Mouse (Mus musculus) activated CD4-positive, CD25-positive, alpha-beta regulatory T cell, adult 4 months (primary cell): Measurements from ENCODE around the gene Adat1. TPM values are rescaled to one million over a fixed set of nuclear protein-coding genes. Genes with fewer than 3 reads are reported as not detected.
A peak's percentile ranks its signal among the peaks of the same experiment; 100 is the strongest.

Experiments
- ATAC-seq: one replicate; pipeline ENCODE4 v1.8.0; 2017
- polyA plus RNA-seq, 2 experiments: library from polyadenylated mRNA; unstranded; fragments of 100-300 nt; shearing (Covaris generic); gene quantifications; one replicate each; pipeline ENCODE4 v1.2.1; 2017

Gene Adat1
- polyA plus RNA-seq, 2 experiments from 2014 or later, result 3.9 to 4.1 TPM

- peak; percentile 23 for ATAC-seq
Observed at GRCm38 (mm10) chr8:111967246-111967870, 24.7 kb downstream of the Adat1 start.

- no peak for ATAC-seq
Observed at GRCm38 (mm10) chr8:111964849-111965561, 27.1 kb downstream of the Adat1 start.

- ATAC-seq, result no peak
Observed at GRCm38 (mm10) chr8:111964351-111964750, 27.8 kb downstream of the Adat1 start.

- ATAC-seq, result no peak
Observed at GRCm38 (mm10) chr8:111963546-111963945, 28.6 kb downstream of the Adat1 start.

- ATAC-seq, result no peak
Observed at GRCm38 (mm10) chr8:111963091-111963490, 29.0 kb downstream of the Adat1 start.

GRCm38 (mm10) chr8:111962589-111962988 lies 29.5 kb downstream of the Adat1 start:
- ATAC-seq, result no peak

- peak; percentile 40 for ATAC-seq
Observed at GRCm38 (mm10) chr8:111961330-111961729, 30.8 kb downstream of the Adat1 start.

- ATAC-seq, result no peak
Observed at GRCm38 (mm10) chr8:111960591-111961321, 31.3 kb downstream of the Adat1 start.

- ATAC-seq, result no peak
Observed at GRCm38 (mm10) chr8:111957231-111957630, 34.9 kb downstream of the Adat1 start.

GRCm38 (mm10) chr8:111955879-111956278 lies 36.2 kb downstream of the Adat1 start:
- no peak for ATAC-seq

- ATAC-seq, result peak; percentile 73
Observed at GRCm38 (mm10) chr8:111954844-111955594, 37.1 kb downstream of the Adat1 start.

- ATAC-seq, result no peak
Observed at GRCm38 (mm10) chr8:111951936-111952335, 40.2 kb downstream of the Adat1 start.

- ATAC-seq, result no peak
Observed at GRCm38 (mm10) chr8:111951317-111951716, 40.8 kb downstream of the Adat1 start.

- no peak for ATAC-seq
Observed at GRCm38 (mm10) chr8:111950846-111951245, 41.3 kb downstream of the Adat1 start.

GRCm38 (mm10) chr8:111947954-111948353 lies 44.1 kb downstream of the Adat1 start:
- ATAC-seq, result no peak

GRCm38 (mm10) chr8:111947144-111947543 lies 45.0 kb downstream of the Adat1 start:
- no peak for ATAC-seq

- no peak for ATAC-seq
Observed at GRCm38 (mm10) chr8:111943544-111943943, 48.6 kb downstream of the Adat1 start.

- ATAC-seq, result peak; percentile 47
Observed at GRCm38 (mm10) chr8:111941101-111941454, 51.0 kb downstream of the Adat1 start.

GRCm38 (mm10) chr8:111940171-111941100 lies 51.7 kb downstream of the Adat1 start, which contains the start of gene Gabarapl2:
TSS of gene Gabarapl2 (plus strand) at chr8:111940703.
- ATAC-seq, result peak; percentile 88

GRCm38 (mm10) chr8:111939516-111940142 lies 52.5 kb downstream of the Adat1 start:
- ATAC-seq, result peak; percentile 52
